Mouse (Mus musculus) embryonic facial prominence, embryonic 11.5 days (tissue): ENCODE measurements around the gene Cacna1e. TPM values are rescaled to one million over a fixed set of nuclear protein-coding genes. Genes with fewer than 3 reads are reported as not detected.

Experiments
- ATAC-seq: fragments of 200-750 bp; cut with Nextera tagmentation; replicated peaks from 2 replicates; pipeline ENCODE4 v1.8.0; 2017; ENCODE audit warnings: low read depth; ENCODE audit not compliant: insufficient number of reproducible peaks, low FRiP score, low TSS enrichment
- DNase-seq: peaks from one replicate; pipeline ENCODE4 v3.0.0-alpha.2; 2015; ENCODE audit warnings: low spot score
- H3K27ac ChIP-seq: fragments of 300-500 bp; sonication (generic); replicated peaks from 2 replicates; pipeline ENCODE4 v1.5.1; 2014; ENCODE audit warnings: mild to moderate bottlenecking, low read depth, low read length, control low read depth
- H3K27me3 ChIP-seq: fragments of 300-500 bp; sonication (generic); 2 replicates; pipeline ENCODE4 v1.6.1; 2014; ENCODE audit warnings: mild to moderate bottlenecking, low read length, moderate library complexity, mixed read lengths; ENCODE audit not compliant: control insufficient read depth, insufficient read depth
- H3K36me3 ChIP-seq: fragments of 300-500 bp; sonication (generic); replicated peaks from 2 replicates; pipeline ENCODE4 v1.6.1; 2014; ENCODE audit warnings: low read depth, mild to moderate bottlenecking, low read length, moderate library complexity, mixed read lengths; ENCODE audit not compliant: control insufficient read depth, insufficient read depth
- H3K4me1 ChIP-seq: fragments of 300-500 bp; sonication (generic); 2 replicates; pipeline ENCODE4 v1.6.1; 2014; ENCODE audit warnings: low read length, mixed read lengths; ENCODE audit not compliant: control insufficient read depth, insufficient read depth
- H3K4me2 ChIP-seq: fragments of 300-500 bp; sonication (generic); 2 replicates; pipeline ENCODE4 v1.6.1; 2014; ENCODE audit warnings: low read depth, mild to moderate bottlenecking, control low read depth, low read length, moderate library complexity
- H3K4me3 ChIP-seq: fragments of 300-500 bp; sonication (generic); 2 replicates; pipeline ENCODE4 v1.5.1; 2014; ENCODE audit warnings: low read depth, low read length, control low read depth
- H3K9ac ChIP-seq: fragments of 300-500 bp; sonication (generic); replicated peaks from 2 replicates; pipeline ENCODE4 v1.6.1; 2014; ENCODE audit warnings: mild to moderate bottlenecking, control low read depth, low read length
- H3K9me3 ChIP-seq: fragments of 300-500 bp; sonication (generic); replicated peaks from 2 replicates; pipeline ENCODE4 v1.6.1; 2016; ENCODE audit warnings: mild to moderate bottlenecking, low read length, inconsistent platforms, mixed read lengths; ENCODE audit not compliant: control insufficient read depth
- WGBS: fragments of 180-500 bp; shearing (Covaris S2); extraction: QIAGEN DNeasy Blood & Tissue Kit; methylation state at CpG from one replicate; pipeline ENCODE4 v1.1.7; 2014; 5-methylcytosine and 5-hydroxymethylcytosine counted together
- polyA plus RNA-seq: library from polyadenylated mRNA; unstranded; fragments of >200 nt; fragmentation: Nextera tagmentation; extraction: Ambion mirVana; gene quantifications from 2 replicates; pipeline ENCODE4 v1.2.1, GENCODE M21; 2014

Gene Cacna1e
- polyA plus RNA-seq, 1 experiment from 2014 or later, result 0.74 TPM

- DNase-seq (no peak), ATAC-seq (no peak)
- Histone ChIP-seq H3K36me3 (no peaks in the 10 kb centered on the region), H3K4me3 (no peak overlapping the region), H3K27ac (no peak overlapping the region), H3K4me1 (no peaks in the 10 kb centered on the region; the same call in 1 of the 2 replicates), H3K27me3 (peaks cover 5% of the 10 kb centered on the region), H3K9me3 (no peaks in the 10 kb centered on the region), H3K4me2 (no peak overlapping the region), H3K9ac (no peak overlapping the region)
- WGBS, result 83% methylated on average over 3 of the region's 3 CpGs
Measured at GRCm38 (mm10) chr1:154887546-154887945, 3.2 kb upstream of the Cacna1e start.

- no peaks in the 10 kb centered on the region for H3K9me3 ChIP-seq
- no peak overlapping the region for H3K4me2 ChIP-seq
- WGBS, result 41% methylated on average over 2 of the region's 2 CpGs
- H3K36me3 ChIP-seq, result no peaks in the 10 kb centered on the region
- H3K9ac ChIP-seq, result no peak overlapping the region
- peaks cover 5% of the 10 kb centered on the region for H3K27me3 ChIP-seq
- no peak overlapping the region for H3K4me3 ChIP-seq
- ATAC-seq, result peak; percentile 76
- H3K4me1 ChIP-seq, result no peaks in the 10 kb centered on the region; the same call in 1 of the 2 replicates
- DNase-seq, result peak; percentile 28
- H3K27ac ChIP-seq, result no peak overlapping the region
Measured at GRCm38 (mm10) chr1:154886611-154887010, 2.3 kb upstream of the Cacna1e start.

- no peak for DNase-seq
- no peak overlapping the region for H3K27ac ChIP-seq
Measured at GRCm38 (mm10) chr1:154885207-154885548, 877 bp upstream of the Cacna1e start.

GRCm38 (mm10) chr1:154883596-154884191 lies 607 bp downstream of the Cacna1e start:
- no peak for ATAC-seq
- Histone ChIP-seq H3K9ac (no peak overlapping the region), H3K9me3 (no peaks in the 10 kb centered on the region), H3K36me3 (no peaks in the 10 kb centered on the region), H3K27ac (no peak overlapping the region), H3K4me3 (peak overlapping the region; percentile 37), H3K27me3 (peaks cover 5% of the 10 kb centered on the region), H3K4me2 (peak overlapping the region; percentile 65), H3K4me1 (no peaks in the 10 kb centered on the region; the same call in 1 of the 2 replicates)
- DNase-seq, result peak; percentile 18
- 4% methylated on average over 18 of the region's 18 CpGs for WGBS

More at GRCm38 (mm10) chr1:154885207-154885548, 877 bp upstream of the Cacna1e start:
- 27% methylated on average over 6 of the region's 6 CpGs for WGBS
- H3K9me3 ChIP-seq, result no peaks in the 10 kb centered on the region
- H3K36me3 ChIP-seq, result no peaks in the 10 kb centered on the region
- ATAC-seq, result no peak
- H3K27me3 ChIP-seq, result peaks cover 5% of the 10 kb centered on the region
- H3K4me3 ChIP-seq, result no peak overlapping the region
- H3K4me2 ChIP-seq, result no peak overlapping the region
- H3K9ac ChIP-seq, result no peak overlapping the region
- no peaks in the 10 kb centered on the region; the same call in 1 of the 2 replicates for H3K4me1 ChIP-seq

GRCm38 (mm10) chr1:154865981-154866380 lies 18.3 kb downstream of the Cacna1e start:
- Histone ChIP-seq H3K9ac (no peak overlapping the region), H3K9me3 (no peaks in the 10 kb centered on the region), H3K4me2 (no peak overlapping the region), H3K36me3 (no peaks in the 10 kb centered on the region), H3K4me1 (no peaks in the 10 kb centered on the region), H3K4me3 (no peak overlapping the region), H3K27ac (no peak overlapping the region), H3K27me3 (no peaks in the 10 kb centered on the region)
- WGBS, result 100% methylated on average over 1 of the region's 1 CpGs
- DNase-seq (no peak), ATAC-seq (no peak)

GRCm38 (mm10) chr1:154861416-154861815 lies 22.9 kb downstream of the Cacna1e start:
- Histone ChIP-seq H3K27ac (no peak overlapping the region), H3K9ac (no peak overlapping the region), H3K4me2 (no peak overlapping the region), H3K36me3 (no peaks in the 10 kb centered on the region), H3K4me3 (no peak overlapping the region), H3K4me1 (no peaks in the 10 kb centered on the region), H3K9me3 (no peaks in the 10 kb centered on the region), H3K27me3 (no peaks in the 10 kb centered on the region)
- DNase-seq (no peak), ATAC-seq (no peak)
- 80% methylated on average over 9 of the region's 9 CpGs for WGBS

GRCm38 (mm10) chr1:154854564-154854963 lies 29.7 kb downstream of the Cacna1e start:
- Histone ChIP-seq H3K9ac (no peak overlapping the region), H3K36me3 (no peaks in the 10 kb centered on the region), H3K27me3 (no peaks in the 10 kb centered on the region), H3K27ac (no peak overlapping the region), H3K9me3 (no peaks in the 10 kb centered on the region), H3K4me3 (no peak overlapping the region), H3K4me2 (no peak overlapping the region), H3K4me1 (no peaks in the 10 kb centered on the region)
- DNase-seq (no peak), ATAC-seq (no peak)
- 79% methylated on average over 3 of the region's 3 CpGs for WGBS

- Histone ChIP-seq H3K9ac (no peak overlapping the region), H3K27me3 (no peaks in the 10 kb centered on the region), H3K4me2 (no peak overlapping the region), H3K4me1 (no peaks in the 10 kb centered on the region), H3K4me3 (no peak overlapping the region), H3K27ac (no peak overlapping the region), H3K36me3 (no peaks in the 10 kb centered on the region), H3K9me3 (no peaks in the 10 kb centered on the region)
- 85% methylated on average over 6 of the region's 6 CpGs for WGBS
- DNase-seq (no peak), ATAC-seq (no peak)
Measured at GRCm38 (mm10) chr1:154850515-154851287, 33.6 kb downstream of the Cacna1e start.
